Mouse (Mus musculus): Measurements from ENCODE around the gene Spns1. TPM values are rescaled to one million over a fixed set of nuclear protein-coding genes. Genes with fewer than 3 reads are reported as not detected.

Gene Spns1
- polyA plus RNA-seq, 1 experiment from 2014 or later = 57.9 TPM

DNA sequence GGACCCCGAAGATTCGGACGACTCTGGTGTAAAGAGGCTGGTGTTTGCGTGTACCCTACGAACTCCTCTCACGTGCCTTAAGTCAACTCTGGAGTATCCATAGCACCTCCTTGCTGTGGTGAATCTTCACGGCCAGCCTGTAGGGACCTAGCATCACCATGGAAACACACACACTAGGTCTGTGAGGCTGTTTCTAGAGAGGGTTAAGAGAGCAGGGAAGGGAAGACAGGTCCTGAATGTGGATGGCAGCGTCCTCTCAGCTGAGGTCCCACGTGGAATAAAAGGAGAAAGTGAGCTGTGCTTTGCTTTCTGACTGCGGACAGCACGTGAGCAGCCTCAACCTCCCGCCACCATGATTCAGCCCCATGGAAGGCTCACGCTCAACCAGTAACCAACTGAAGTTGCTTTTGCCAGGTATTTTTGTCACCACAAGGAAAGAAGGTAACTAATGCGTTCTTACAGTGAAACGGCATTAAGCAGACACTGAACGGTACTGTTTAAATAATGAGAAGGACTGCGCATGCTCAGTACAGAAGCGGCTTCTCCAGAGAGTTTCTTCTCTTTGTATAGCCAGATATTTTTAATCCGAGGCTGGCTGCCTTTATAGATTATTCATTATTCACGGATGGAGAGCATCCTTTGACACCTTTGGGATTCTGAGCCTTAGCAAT lies 26.4 kb downstream of the Spns1 start:
- H3K4me2 ChIP-seq = no peak overlapping the region
- no peaks in the 10 kb centered on the region for H3K4me1 ChIP-seq
- WGBS = 65% methylated on average over 20 of the region's 20 CpGs

GRCm38 (mm10) chr7:126348293-126348692 lies 29.0 kb downstream of the Spns1 start:
- no peaks in the 10 kb centered on the region for H3K27me3 ChIP-seq
- no peaks in the 10 kb centered on the region for H3K36me3 ChIP-seq
- ATAC-seq (ENCODE audit: insufficient number of reproducible peaks, low FRiP score, low TSS enrichment, low read depth) = 0 out of 2 replicates have a peak, but pooled peaks have one; percentile 30
- H3K4me1 ChIP-seq = peaks cover 6% of the 10 kb centered on the region
- no peak overlapping the region for H3K9ac ChIP-seq
- H3K4me3 ChIP-seq = no peak overlapping the region
- no peak overlapping the region for H3K4me2 ChIP-seq
- H3K9me3 ChIP-seq = no peaks in the 10 kb centered on the region
- no peak overlapping the region for H3K27ac ChIP-seq
- WGBS = 60% methylated on average over 8 of the region's 8 CpGs

More for the DNA sequence above, 26.4 kb downstream of the Spns1 start:
- no peaks in the 10 kb centered on the region for H3K36me3 ChIP-seq
- no peak for ATAC-seq (ENCODE audit: insufficient number of reproducible peaks, low FRiP score, low TSS enrichment, low read depth)
- no peaks in the 10 kb centered on the region for H3K9me3 ChIP-seq
- H3K9ac ChIP-seq = no peak overlapping the region
- no peak overlapping the region for H3K4me3 ChIP-seq
- H3K27me3 ChIP-seq = no peaks in the 10 kb centered on the region
- H3K27ac ChIP-seq = no peak overlapping the region

GRCm38 (mm10) chr7:126347098-126347497 lies 30.2 kb downstream of the Spns1 start:
- no peak for ATAC-seq (ENCODE audit: insufficient number of reproducible peaks, low FRiP score, low TSS enrichment, low read depth)
- H3K4me2 ChIP-seq = no peak overlapping the region
- H3K27ac ChIP-seq = no peak overlapping the region
- no peak overlapping the region for H3K4me3 ChIP-seq
- H3K9me3 ChIP-seq = no peaks in the 10 kb centered on the region
- WGBS = 45% methylated on average over 1 of the region's 1 CpGs
- H3K36me3 ChIP-seq = no peaks in the 10 kb centered on the region
- no peak overlapping the region for H3K9ac ChIP-seq
- H3K27me3 ChIP-seq = no peaks in the 10 kb centered on the region
- peaks cover 6% of the 10 kb centered on the region for H3K4me1 ChIP-seq

DNA sequence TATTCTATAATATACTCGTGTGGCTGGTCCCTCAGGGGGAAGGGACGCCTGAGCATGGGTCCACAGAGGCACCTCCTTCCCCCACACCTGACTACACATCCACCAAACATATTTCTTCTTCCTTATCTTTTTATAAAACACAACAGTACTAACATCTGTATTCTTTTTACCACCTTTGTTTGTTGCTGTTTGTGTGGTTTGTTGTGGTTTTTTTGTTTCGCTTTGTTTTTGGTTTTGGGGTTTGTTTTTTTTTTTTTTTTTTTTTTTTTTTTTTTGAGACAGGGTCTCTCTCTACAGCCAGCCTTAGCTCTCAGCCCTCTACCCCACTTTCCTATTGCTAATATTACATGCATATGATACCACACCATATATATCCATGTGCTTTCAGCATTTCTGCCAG lies 31.3 kb downstream of the Spns1 start:
- Histone ChIP-seq H3K4me3 (no peak overlapping the region), H3K9me3 (no peaks in the 10 kb centered on the region), H3K4me2 (no peak overlapping the region), H3K36me3 (no peaks in the 10 kb centered on the region), H3K27ac (no peak overlapping the region), H3K4me1 (peaks cover 6% of the 10 kb centered on the region), H3K27me3 (no peaks in the 10 kb centered on the region), H3K9ac (no peak overlapping the region)
- no peak for ATAC-seq (ENCODE audit: insufficient number of reproducible peaks, low FRiP score, low TSS enrichment, low read depth)
- 50% methylated on average over 3 of the region's 3 CpGs for WGBS

- H3K27ac ChIP-seq = no peak overlapping the region
- no peak overlapping the region for H3K9ac ChIP-seq
- no peak overlapping the region for H3K4me3 ChIP-seq
- ATAC-seq (ENCODE audit: insufficient number of reproducible peaks, low FRiP score, low TSS enrichment, low read depth) = no peak
- H3K4me1 ChIP-seq = peaks cover 6% of the 10 kb centered on the region
- H3K4me2 ChIP-seq = no peak overlapping the region
- WGBS = 65% methylated on average over 3 of the region's 3 CpGs
- H3K27me3 ChIP-seq = no peaks in the 10 kb centered on the region
- H3K36me3 ChIP-seq = no peaks in the 10 kb centered on the region
- no peaks in the 10 kb centered on the region for H3K9me3 ChIP-seq
Observed at GRCm38 (mm10) chr7:126345557-126345956, 31.7 kb downstream of the Spns1 start.

DNA sequence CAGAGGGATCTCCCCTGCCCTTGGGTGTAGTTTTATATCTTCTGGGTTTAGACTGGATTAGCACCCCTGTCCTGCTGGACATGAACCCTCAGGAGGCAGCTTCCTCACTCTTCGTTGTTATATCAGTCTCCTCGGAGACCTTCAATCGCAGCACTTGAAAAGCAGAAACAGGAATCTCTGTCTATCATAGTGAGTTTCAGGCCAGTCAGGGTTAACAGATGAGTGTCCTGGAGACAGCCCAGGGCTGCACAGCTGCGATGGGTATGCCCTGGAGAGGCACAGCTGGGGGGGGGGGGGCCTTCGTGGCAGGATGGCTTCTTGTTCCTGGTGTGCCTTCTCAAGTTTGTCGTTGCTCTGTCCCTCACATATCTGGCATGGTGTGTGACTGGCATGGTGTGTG lies 36.4 kb downstream of the Spns1 start:
- H3K36me3 ChIP-seq = no peaks in the 10 kb centered on the region
- H3K4me1 ChIP-seq = peaks cover 18% of the 10 kb centered on the region
- 40% methylated on average over 6 of the region's 6 CpGs for WGBS
- H3K9me3 ChIP-seq = no peaks in the 10 kb centered on the region
- no peaks in the 10 kb centered on the region for H3K27me3 ChIP-seq
- H3K4me2 ChIP-seq = no peak overlapping the region
- H3K27ac ChIP-seq = no peak overlapping the region
- no peak overlapping the region for H3K9ac ChIP-seq
- no peak for ATAC-seq (ENCODE audit: insufficient number of reproducible peaks, low FRiP score, low TSS enrichment, low read depth)
- no peak overlapping the region for H3K4me3 ChIP-seq

DNA sequence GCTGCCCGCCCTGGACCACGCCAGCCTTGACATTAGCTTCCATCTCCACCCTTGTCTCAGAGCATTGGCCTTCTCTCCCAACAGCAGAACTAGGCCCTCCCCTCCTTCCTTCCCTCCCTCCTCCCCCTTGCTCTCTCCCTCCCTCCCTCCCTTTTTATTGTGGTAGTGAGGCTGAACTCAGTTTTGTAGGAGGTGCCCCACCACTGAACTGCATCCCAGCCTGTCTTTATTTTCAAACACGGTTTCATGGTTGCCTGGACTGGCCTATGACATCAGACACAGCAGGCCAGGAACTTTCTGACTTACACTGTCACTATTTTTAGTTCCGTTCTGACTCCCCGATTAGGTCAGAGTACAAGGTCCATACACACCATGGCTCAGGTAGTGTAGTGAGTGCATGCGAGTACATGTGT lies 37.0 kb downstream of the Spns1 start:
- 63% methylated on average over 6 of the region's 6 CpGs for WGBS
- no peak for ATAC-seq (ENCODE audit: insufficient number of reproducible peaks, low FRiP score, low TSS enrichment, low read depth)

GRCm38 (mm10) chr7:126339521-126339971 lies 37.7 kb downstream of the Spns1 start:
- Histone ChIP-seq H3K27ac (no peak overlapping the region), H3K4me2 (no peak overlapping the region), H3K9me3 (no peaks in the 10 kb centered on the region; the same call in 1 of the 2 replicates), H3K4me1 (peaks cover 11% of the 10 kb centered on the region), H3K27me3 (no peaks in the 10 kb centered on the region), H3K9ac (no peak overlapping the region), H3K36me3 (no peaks in the 10 kb centered on the region), H3K4me3 (no peak overlapping the region)
- no peak for ATAC-seq (ENCODE audit: insufficient number of reproducible peaks, low FRiP score, low TSS enrichment, low read depth)
- 51% methylated on average over 8 of the region's 8 CpGs for WGBS

More for the DNA sequence above, 37.0 kb downstream of the Spns1 start:
- no peak overlapping the region for H3K27ac ChIP-seq
- H3K4me3 ChIP-seq = no peak overlapping the region
- no peak overlapping the region for H3K9ac ChIP-seq
- H3K36me3 ChIP-seq = no peaks in the 10 kb centered on the region
- no peak overlapping the region for H3K4me2 ChIP-seq
- no peaks in the 10 kb centered on the region for H3K27me3 ChIP-seq
- H3K4me1 ChIP-seq = peaks cover 18% of the 10 kb centered on the region
- no peaks in the 10 kb centered on the region; the same call in 1 of the 2 replicates for H3K9me3 ChIP-seq

GRCm38 (mm10) chr7:126338906-126339305 lies 38.3 kb downstream of the Spns1 start:
- no peak overlapping the region for H3K27ac ChIP-seq
- no peak overlapping the region for H3K4me2 ChIP-seq
- no peak for ATAC-seq (ENCODE audit: insufficient number of reproducible peaks, low FRiP score, low TSS enrichment, low read depth)
- no peaks in the 10 kb centered on the region; the same call in 1 of the 2 replicates for H3K9me3 ChIP-seq
- no peaks in the 10 kb centered on the region for H3K36me3 ChIP-seq
- H3K9ac ChIP-seq = no peak overlapping the region
- 74% methylated on average over 8 of the region's 8 CpGs for WGBS
- no peak overlapping the region for H3K4me3 ChIP-seq
- H3K4me1 ChIP-seq = peaks cover 11% of the 10 kb centered on the region
- H3K27me3 ChIP-seq = no peaks in the 10 kb centered on the region

DNA sequence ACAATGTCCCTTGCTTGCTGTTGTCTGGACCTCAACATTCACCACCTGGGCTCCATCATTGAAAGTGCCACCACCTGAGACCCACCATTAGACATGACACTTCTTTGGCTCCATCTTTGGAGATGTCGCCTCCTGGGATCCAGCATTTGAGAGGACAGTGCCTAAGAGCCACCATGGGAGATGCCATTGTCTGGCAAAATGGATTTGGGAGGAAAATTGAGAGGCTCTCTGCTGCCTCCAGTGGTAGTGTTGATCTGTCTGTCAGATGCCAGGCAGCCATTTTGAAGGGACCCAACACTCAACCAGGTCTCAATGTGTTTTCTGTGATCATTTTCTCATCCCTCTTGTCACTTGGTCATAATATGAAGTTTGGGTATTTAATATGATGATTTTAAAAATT lies 41.7 kb downstream of the Spns1 start:
- no peak overlapping the region for H3K27ac ChIP-seq
- H3K4me2 ChIP-seq = no peak overlapping the region
- no peak overlapping the region for H3K9ac ChIP-seq
- 96% methylated on average over 1 of the region's 1 CpGs for WGBS
- H3K4me3 ChIP-seq = no peak overlapping the region
- ATAC-seq (ENCODE audit: insufficient number of reproducible peaks, low FRiP score, low TSS enrichment, low read depth) = no peak
- peaks cover 11% of the 10 kb centered on the region for H3K4me1 ChIP-seq
- H3K36me3 ChIP-seq = no peaks in the 10 kb centered on the region
- H3K9me3 ChIP-seq = no peaks in the 10 kb centered on the region; the same call in 1 of the 2 replicates
- H3K27me3 ChIP-seq = no peaks in the 10 kb centered on the region

DNA sequence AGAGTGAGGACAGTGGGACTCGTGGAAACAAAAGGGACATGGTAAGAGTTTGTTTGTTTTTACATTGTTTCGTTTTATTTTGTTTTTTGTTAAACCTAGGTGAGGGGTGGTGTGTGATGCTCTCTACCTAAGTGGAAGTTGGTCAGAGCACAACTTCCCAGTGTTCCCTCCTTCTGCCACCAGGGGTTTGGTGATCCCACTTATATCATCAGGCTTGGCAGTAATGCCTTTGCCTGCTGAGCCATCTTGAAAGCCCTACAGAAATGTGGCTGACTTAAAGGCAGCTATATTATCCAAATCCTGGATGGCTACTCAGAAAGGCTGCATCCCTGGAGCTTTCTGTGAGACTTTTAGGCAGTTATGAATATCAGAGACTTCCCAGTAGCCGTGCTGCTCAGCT lies 44.6 kb downstream of the Spns1 start:
- 67% methylated on average over 3 of the region's 3 CpGs for WGBS

DNA sequence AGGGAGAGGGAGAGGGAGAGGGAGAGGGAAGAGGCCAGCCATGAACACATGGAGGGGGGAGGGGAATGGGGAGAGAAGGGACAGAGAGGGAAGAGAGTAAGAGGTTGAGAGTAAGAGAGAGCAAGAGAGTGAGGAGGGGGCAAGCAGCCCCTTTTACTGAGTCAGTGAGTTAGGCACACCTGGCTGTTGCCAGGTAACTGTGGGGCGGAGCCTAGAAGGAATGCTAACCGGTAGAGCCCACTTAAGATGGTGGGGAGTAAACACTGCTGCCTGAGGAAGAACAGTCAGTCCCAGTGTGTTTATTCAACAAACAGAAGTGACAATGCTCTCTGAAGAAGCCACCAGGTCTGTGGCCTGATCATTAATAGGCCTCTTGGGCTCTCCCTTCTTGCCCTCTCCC lies 46.6 kb downstream of the Spns1 start:
- H3K9ac ChIP-seq = no peak overlapping the region
- H3K4me3 ChIP-seq = no peak overlapping the region
- no peak overlapping the region for H3K4me2 ChIP-seq
- H3K9me3 ChIP-seq = no peaks in the 10 kb centered on the region; the same call in 1 of the 2 replicates
- H3K36me3 ChIP-seq = no peaks in the 10 kb centered on the region
- H3K4me1 ChIP-seq = no peaks in the 10 kb centered on the region
- H3K27me3 ChIP-seq = 0 out of 2 replicates have a peak, but pooled peaks cover 4% of the 10 kb centered on the region
- no peak for ATAC-seq (ENCODE audit: insufficient number of reproducible peaks, low FRiP score, low TSS enrichment, low read depth)
- WGBS = 38% methylated on average over 2 of the region's 2 CpGs
- H3K27ac ChIP-seq = no peak overlapping the region

More for the DNA sequence above, 44.6 kb downstream of the Spns1 start:
- Histone ChIP-seq H3K36me3 (no peaks in the 10 kb centered on the region), H3K9me3 (no peaks in the 10 kb centered on the region; the same call in 1 of the 2 replicates), H3K4me1 (no peaks in the 10 kb centered on the region), H3K27ac (no peak overlapping the region), H3K4me2 (no peak overlapping the region), H3K4me3 (no peak overlapping the region), H3K9ac (no peak overlapping the region), H3K27me3 (no peaks in the 10 kb centered on the region)
- no peak for ATAC-seq (ENCODE audit: insufficient number of reproducible peaks, low FRiP score, low TSS enrichment, low read depth)
